Mouse (Mus musculus) heart, embryonic 15.5 days (tissue): ENCODE results near the gene Gemin4. TPM values are rescaled to one million over a fixed set of nuclear protein-coding genes. Genes with fewer than 3 reads are reported as not detected.
"Not testable (repeated sequence)": the region's sequence is repeated elsewhere in the genome, so short reads cannot be mapped to it uniquely, and the experiment has no call there.

Experiments
- ATAC-seq: fragments of 200-750 bp; cut with Nextera tagmentation; replicated peaks from 2 replicates; pipeline ENCODE4 v1.8.0; 2017; ENCODE audit warnings: low read depth, moderate TSS enrichment; ENCODE audit not compliant: insufficient number of reproducible peaks, insufficient read depth, low FRiP score
- H3K27ac ChIP-seq: fragments of 300-500 bp; sonication (generic); 2 replicates; pipeline ENCODE4 v1.5.1; 2015; ENCODE audit warnings: mild to moderate bottlenecking, inconsistent platforms
- H3K27me3 ChIP-seq: fragments of 300-500 bp; sonication (generic); 2 replicates; pipeline ENCODE4 v1.6.1; 2015; ENCODE audit warnings: inconsistent platforms
- H3K36me3 ChIP-seq: fragments of 300-500 bp; sonication (generic); 2 replicates; pipeline ENCODE4 v1.6.1; 2015; ENCODE audit warnings: mild to moderate bottlenecking, inconsistent platforms
- H3K4me1 ChIP-seq: fragments of 300-500 bp; sonication (generic); replicated peaks from 2 replicates; pipeline ENCODE4 v1.6.1; 2015; ENCODE audit warnings: inconsistent platforms
- H3K4me2 ChIP-seq: fragments of 300-500 bp; sonication (generic); 2 replicates; pipeline ENCODE4 v1.6.1; 2015; ENCODE audit warnings: inconsistent platforms, mild to moderate bottlenecking, moderate library complexity
- H3K4me3 ChIP-seq: fragments of 300-500 bp; sonication (generic); 2 replicates; pipeline ENCODE4 v1.5.1; 2015; ENCODE audit warnings: mild to moderate bottlenecking, inconsistent platforms
- H3K9ac ChIP-seq: fragments of 300-500 bp; sonication (generic); 2 replicates; pipeline ENCODE4 v1.6.1; 2015; ENCODE audit warnings: mild to moderate bottlenecking, inconsistent platforms
- H3K9me3 ChIP-seq: fragments of 300-500 bp; sonication (generic); replicated peaks from 2 replicates; pipeline ENCODE4 v1.6.1; 2016; ENCODE audit warnings: inconsistent platforms
- WGBS: fragments of 180-500 bp; shearing (Covaris S2); methylation state at CpG from one replicate; pipeline ENCODE4 v1.1.7; 2015; ENCODE audit warnings: mixed read lengths; 5-methylcytosine and 5-hydroxymethylcytosine counted together
- polyA plus RNA-seq: library from polyadenylated mRNA; unstranded; fragments of >200 nt; fragmentation: Nextera tagmentation; extraction: Ambion mirVana; gene quantifications from 2 replicates; pipeline ENCODE4 v1.2.1, GENCODE M21; 2015

Gene Gemin4
- polyA plus RNA-seq, 1 experiment from 2014 or later: 15.1 TPM

GRCm38 (mm10) chr11:76215011-76215410, 2.5 kb downstream of the Gemin4 start:
- no peak overlapping the region for H3K9ac ChIP-seq
- WGBS: 91% methylated on average over 2 of the region's 2 CpGs
- H3K36me3 ChIP-seq: peaks cover 30% of the 10 kb centered on the region
- no peaks in the 10 kb centered on the region for H3K27me3 ChIP-seq
- ATAC-seq: no peak
- H3K27ac ChIP-seq: no peak overlapping the region
- no peaks in the 10 kb centered on the region for H3K9me3 ChIP-seq
- peaks cover 8% of the 10 kb centered on the region for H3K4me1 ChIP-seq
- no peak overlapping the region for H3K4me3 ChIP-seq
- no peak overlapping the region for H3K4me2 ChIP-seq

- Histone ChIP-seq H3K4me1 (peaks cover 8% of the 10 kb centered on the region), H3K4me3 (no peak overlapping the region), H3K9me3 (no peaks in the 10 kb centered on the region), H3K27me3 (no peaks in the 10 kb centered on the region), H3K36me3 (peaks cover 26% of the 10 kb centered on the region), H3K4me2 (no peak overlapping the region), H3K9ac (no peak overlapping the region), H3K27ac (no peak overlapping the region)
- 82% methylated on average over 5 of the region's 5 CpGs for WGBS
- no peak for ATAC-seq
These were observed 3.6 kb downstream of the Gemin4 start for GRCm38 (mm10) chr11:76213841-76214240.

GRCm38 (mm10) chr11:76211595-76211994, 5.9 kb downstream of the Gemin4 start:
- H3K27me3 ChIP-seq, H3K4me3 ChIP-seq, H3K4me1 ChIP-seq, ATAC-seq, H3K9me3 ChIP-seq, H3K9ac ChIP-seq, H3K27ac ChIP-seq, H3K4me2 ChIP-seq: not testable (repeated sequence)
- 90% methylated on average over 5 of the region's 6 CpGs for WGBS
- H3K36me3 ChIP-seq: peaks cover 37% of the 10 kb centered on the region

GRCm38 (mm10) chr11:76210228-76210985, 7.1 kb downstream of the Gemin4 start:
- Histone ChIP-seq H3K4me1 (no peaks in the 10 kb centered on the region), H3K4me3 (no peak overlapping the region), H3K4me2 (no peak overlapping the region), H3K27me3 (no peaks in the 10 kb centered on the region), H3K9ac (no peak overlapping the region), H3K27ac (no peak overlapping the region), H3K36me3 (peaks cover 37% of the 10 kb centered on the region), H3K9me3 (no peaks in the 10 kb centered on the region)
- WGBS: 77% methylated on average over 13 of the region's 13 CpGs
- ATAC-seq: no peak

GRCm38 (mm10) chr11:76206793-76207192, 10.7 kb downstream of the Gemin4 start:
- peaks cover 17% of the 10 kb centered on the region for H3K36me3 ChIP-seq
- ATAC-seq: no peak
- H3K9me3 ChIP-seq: no peaks in the 10 kb centered on the region
- 74% methylated on average over 5 of the region's 5 CpGs for WGBS
- H3K9ac ChIP-seq: no peak overlapping the region
- H3K27ac ChIP-seq: no peak overlapping the region
- no peak overlapping the region for H3K4me2 ChIP-seq
- no peaks in the 10 kb centered on the region for H3K27me3 ChIP-seq
- H3K4me3 ChIP-seq: no peak overlapping the region
- H3K4me1 ChIP-seq: peaks cover 6% of the 10 kb centered on the region

- peak; percentile 97 for ATAC-seq
- H3K36me3 ChIP-seq: no peaks in the 10 kb centered on the region
- H3K4me2 ChIP-seq: peak overlapping the region; percentile 89
- H3K9ac ChIP-seq: peak overlapping the region; percentile 79
- H3K4me1 ChIP-seq: peaks cover 13% of the 10 kb centered on the region
- no peaks in the 10 kb centered on the region for H3K9me3 ChIP-seq
- peak overlapping the region; percentile 76 for H3K4me3 ChIP-seq
- peak overlapping the region; percentile 76 for H3K27ac ChIP-seq
- no peaks in the 10 kb centered on the region; the same call in 1 of the 2 replicates for H3K27me3 ChIP-seq
- WGBS: 1% methylated on average over 84 of the region's 90 CpGs
These were observed 15.4 kb downstream of the Gemin4 start for GRCm38 (mm10) chr11:76201761-76202674.

GRCm38 (mm10) chr11:76196977-76197469, 20.4 kb downstream of the Gemin4 start:
- Histone ChIP-seq H3K36me3 (no peaks in the 10 kb centered on the region), H3K4me3 (no peak overlapping the region), H3K4me2 (no peak overlapping the region), H3K9ac (no peak overlapping the region), H3K27me3 (no peaks in the 10 kb centered on the region; the same call in 1 of the 2 replicates), H3K9me3 (no peaks in the 10 kb centered on the region), H3K27ac (no peak overlapping the region), H3K4me1 (peaks cover 10% of the 10 kb centered on the region)
- 43% methylated on average over 8 of the region's 8 CpGs for WGBS
- ATAC-seq: no peak

GRCm38 (mm10) chr11:76196275-76196976, 21.0 kb downstream of the Gemin4 start:
- no peaks in the 10 kb centered on the region; the same call in 1 of the 2 replicates for H3K27me3 ChIP-seq
- no peak overlapping the region for H3K27ac ChIP-seq
- H3K4me1 ChIP-seq: peaks cover 7% of the 10 kb centered on the region
- no peak overlapping the region for H3K4me3 ChIP-seq
- H3K9ac ChIP-seq: no peak overlapping the region
- WGBS: 65% methylated on average over 8 of the region's 8 CpGs
- no peaks in the 10 kb centered on the region for H3K9me3 ChIP-seq
- ATAC-seq: no peak
- H3K4me2 ChIP-seq: no peak overlapping the region
- H3K36me3 ChIP-seq: no peaks in the 10 kb centered on the region

- Histone ChIP-seq H3K4me3 (no peak overlapping the region), H3K27ac (no peak overlapping the region), H3K9ac (no peak overlapping the region), H3K27me3 (no peaks in the 10 kb centered on the region), H3K9me3 (no peaks in the 10 kb centered on the region), H3K36me3 (no peaks in the 10 kb centered on the region), H3K4me2 (no peak overlapping the region), H3K4me1 (no peaks in the 10 kb centered on the region)
- ATAC-seq: no peak
- 85% methylated on average over 6 of the region's 6 CpGs for WGBS
These were observed 30.6 kb downstream of the Gemin4 start for GRCm38 (mm10) chr11:76186908-76187307.

- Histone ChIP-seq H3K4me3 (no peak overlapping the region), H3K4me1 (peaks cover 5% of the 10 kb centered on the region), H3K9me3 (no peaks in the 10 kb centered on the region), H3K27me3 (no peaks in the 10 kb centered on the region), H3K27ac (no peak overlapping the region), H3K9ac (no peak overlapping the region), H3K36me3 (no peaks in the 10 kb centered on the region), H3K4me2 (no peak overlapping the region)
- no peak for ATAC-seq
- 85% methylated on average over 4 of the region's 4 CpGs for WGBS
These were observed 33.7 kb downstream of the Gemin4 start for GRCm38 (mm10) chr11:76183745-76184144.

- H3K36me3 ChIP-seq: no peaks in the 10 kb centered on the region; the same call in 1 of the 2 replicates
- H3K9ac ChIP-seq: peak overlapping the region; percentile 73
- no peaks in the 10 kb centered on the region for H3K9me3 ChIP-seq
- WGBS: 16% methylated on average over 7 of the region's 7 CpGs
- ATAC-seq: no peak
- H3K4me1 ChIP-seq: peaks cover 11% of the 10 kb centered on the region
- 0 out of 2 replicates have a peak overlapping the region, but pooled peaks have one; percentile 71 for H3K27ac ChIP-seq
- H3K4me2 ChIP-seq: peak overlapping the region; percentile 94
- no peaks in the 10 kb centered on the region for H3K27me3 ChIP-seq
- H3K4me3 ChIP-seq: peak overlapping the region; percentile 93
These were observed 37.3 kb downstream of the Gemin4 start for GRCm38 (mm10) chr11:76180146-76180540.
